Mouse (Mus musculus) 3T3-L1 (cell line): Measurements from ENCODE around the gene Tgm4.

ENCODE experiments used
- DNase-seq: peaks from one replicate; pipeline ENCODE4 v3.0.0-alpha.2; 2015; ENCODE audit warnings: low read depth, low spot score

Tgm4 gene

DNA sequence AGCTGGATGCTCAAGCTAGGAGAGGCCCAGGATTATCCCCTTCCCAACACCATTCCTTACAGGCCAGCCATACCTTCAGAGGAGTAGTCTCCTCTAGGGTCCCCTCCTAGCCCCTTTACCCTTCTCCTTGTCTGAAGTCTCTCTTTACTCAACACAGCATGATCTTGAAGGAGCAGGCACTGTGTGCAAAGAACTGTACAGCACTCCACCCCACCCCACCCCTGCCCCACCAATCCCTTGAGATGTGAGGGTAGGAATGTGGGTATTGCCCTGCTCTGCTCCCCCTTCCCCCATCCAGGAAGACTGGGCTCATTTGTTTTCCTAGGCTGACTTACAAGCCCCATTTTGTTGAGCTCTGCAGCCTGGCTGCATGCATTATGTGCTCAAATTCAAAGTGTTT is 69.8 kb downstream of the Tgm4 start:
- no peak for DNase-seq

GRCm38 (mm10) chr9:123107186-123107585 is 72.7 kb downstream of the Tgm4 start:
- peak; percentile 20 for DNase-seq

DNA sequence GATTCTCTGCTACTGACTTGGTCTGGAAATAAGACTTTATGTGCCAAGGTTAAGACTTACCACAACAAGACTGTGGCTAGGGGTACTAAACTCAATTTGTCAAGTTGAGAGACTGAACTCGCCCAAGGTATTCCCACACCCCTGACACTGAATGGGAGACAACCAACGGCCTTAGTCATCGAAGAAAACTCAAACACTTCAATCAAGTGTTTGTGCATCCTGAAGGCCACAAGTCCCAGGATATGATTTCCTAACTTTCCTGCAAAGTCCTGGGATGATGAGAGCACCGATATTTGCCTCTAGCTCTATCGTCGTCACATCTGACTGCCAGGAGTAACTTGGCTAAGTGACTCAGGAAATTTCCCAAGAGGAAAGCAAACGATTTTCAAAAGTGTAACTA is 74.7 kb downstream of the Tgm4 start:
- no peak for DNase-seq

- peak; percentile 42 for DNase-seq
Observed at GRCm38 (mm10) chr9:123111751-123112221, 77.3 kb downstream of the Tgm4 start.

- DNase-seq = peak; percentile 78
Observed at GRCm38 (mm10) chr9:123112805-123113521, 78.4 kb downstream of the Tgm4 start, which contains the start of the genes Zdhhc3 and Exosc7. Gene Zdhhc3 (minus strand): TSS chr9:123113205. Gene Exosc7 (plus strand): TSS chr9:123113215.

DNA sequence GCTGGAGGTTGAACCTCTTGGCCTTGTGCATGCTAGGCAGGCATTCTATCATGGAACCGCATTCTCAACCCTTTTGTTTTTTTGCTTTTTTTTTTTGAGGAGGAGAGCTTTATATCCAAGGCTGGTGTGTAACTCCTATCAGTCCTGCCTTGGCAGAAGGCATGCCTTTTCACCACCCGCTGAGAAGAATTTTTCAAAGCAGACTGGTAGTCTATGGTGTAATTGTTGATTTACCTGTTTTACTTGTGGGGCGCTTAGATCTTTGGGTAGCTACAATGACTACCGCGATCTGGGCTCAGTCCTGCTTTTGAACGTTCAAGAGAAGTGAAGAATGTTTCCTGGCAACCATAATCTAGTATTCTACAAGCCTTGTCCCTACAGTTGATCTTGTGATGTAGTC is 79.4 kb downstream of the Tgm4 start:
- no peak for DNase-seq

DNA sequence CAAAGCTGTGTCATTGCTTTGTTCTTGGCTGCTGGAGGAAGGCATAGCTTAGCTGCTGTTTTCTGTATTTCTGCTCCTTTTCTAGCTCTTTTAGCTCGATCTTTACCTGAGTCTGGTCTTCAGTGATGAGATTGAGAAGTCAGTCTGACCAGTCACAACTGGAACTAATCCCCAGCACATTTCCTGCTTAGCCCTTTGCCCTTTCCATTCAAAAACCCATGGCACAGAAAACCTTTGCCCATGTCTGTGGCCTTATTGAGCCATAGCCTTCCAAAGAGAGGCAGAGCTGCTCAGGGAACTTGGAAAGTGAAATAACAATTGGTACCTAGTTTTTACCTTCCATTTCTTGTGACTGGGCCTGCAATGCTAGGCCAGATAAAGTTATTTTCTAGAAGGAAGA is 81.0 kb downstream of the Tgm4 start:
- no peak for DNase-seq
